Mouse (Mus musculus): ENCODE measurements around the gene Ciart.
"Not testable (repeated sequence)": the region's sequence is repeated elsewhere in the genome, so short reads cannot be mapped to it uniquely, and the experiment has no call there.

Gene Ciart

GRCm38 (mm10) chr3:95865050-95865449, 17.0 kb downstream of the Ciart start:
- DNase-seq (ENCODE audit: low spot score): no peak

GRCm38 (mm10) chr3:95863578-95863977, 18.5 kb downstream of the Ciart start:
- DNase-seq (ENCODE audit: low spot score): no peak

GRCm38 (mm10) chr3:95861796-95862195, 20.3 kb downstream of the Ciart start:
- DNase-seq (ENCODE audit: low spot score): no peak

- no peak for DNase-seq (ENCODE audit: low spot score)
Measured at GRCm38 (mm10) chr3:95861216-95861615, 20.8 kb downstream of the Ciart start.

- no peak for DNase-seq (ENCODE audit: low spot score)
Measured at GRCm38 (mm10) chr3:95860323-95860722, 21.7 kb downstream of the Ciart start.

- DNase-seq (ENCODE audit: low spot score): not testable (repeated sequence)
Measured at GRCm38 (mm10) chr3:95858278-95858677, 23.8 kb downstream of the Ciart start.

- not testable (repeated sequence) for DNase-seq (ENCODE audit: low spot score)
Measured at GRCm38 (mm10) chr3:95857050-95857449, 25.0 kb downstream of the Ciart start.

- no peak for DNase-seq (ENCODE audit: low spot score)
Measured at GRCm38 (mm10) chr3:95856115-95856514, 25.9 kb downstream of the Ciart start.

- DNase-seq (ENCODE audit: low spot score): peak; percentile 90
Measured at GRCm38 (mm10) chr3:95855502-95856089, 26.5 kb downstream of the Ciart start, which contains the start of gene Prpf3. TSS of gene Prpf3 (minus strand) at chr3:95855885.

GRCm38 (mm10) chr3:95851317-95851716, 30.7 kb downstream of the Ciart start:
- DNase-seq (ENCODE audit: low spot score): no peak

- no peak for DNase-seq (ENCODE audit: low spot score)
Measured at GRCm38 (mm10) chr3:95850611-95851010, 31.4 kb downstream of the Ciart start.

GRCm38 (mm10) chr3:95842503-95843214, 39.4 kb downstream of the Ciart start:
- DNase-seq (ENCODE audit: low spot score): no peak

- no peak for DNase-seq (ENCODE audit: low spot score)
Measured at GRCm38 (mm10) chr3:95839250-95839649, 42.8 kb downstream of the Ciart start.

GRCm38 (mm10) chr3:95829053-95829452, 53.0 kb downstream of the Ciart start:
- DNase-seq (ENCODE audit: low spot score): no peak
